Mouse (Mus musculus) intestine, embryonic 16.5 days (tissue): ENCODE data around the gene Ptafr. TPM values are rescaled to one million over a fixed set of nuclear protein-coding genes. Genes with fewer than 3 reads are reported as not detected.

Source experiments
- ATAC-seq: fragments of 200-750 bp; cut with Nextera tagmentation; 2 replicates; pipeline ENCODE4 v1.8.0; 2017; ENCODE audit warnings: moderate TSS enrichment, moderate library complexity
- H3K27ac ChIP-seq: fragments of 300-500 bp; sonication (generic); 2 replicates; pipeline ENCODE4 v1.5.1; 2014; ENCODE audit warnings: mild to moderate bottlenecking, low read length
- H3K27me3 ChIP-seq: fragments of 300-500 bp; sonication (generic); replicated peaks from 2 replicates; pipeline ENCODE4 v1.6.1; 2014; ENCODE audit warnings: low read length, control low read depth, mixed read lengths; ENCODE audit not compliant: control insufficient read depth, insufficient read depth
- H3K36me3 ChIP-seq: fragments of 300-500 bp; sonication (generic); 2 replicates; pipeline ENCODE4 v1.6.1; 2014; ENCODE audit warnings: low read length, control low read depth; ENCODE audit not compliant: control insufficient read depth, insufficient read depth
- H3K4me1 ChIP-seq: fragments of 300-500 bp; sonication (generic); 2 replicates; pipeline ENCODE4 v1.6.1; 2014; ENCODE audit warnings: low read length, control low read depth, mixed read lengths; ENCODE audit not compliant: control insufficient read depth, insufficient read depth
- H3K4me2 ChIP-seq: fragments of 300-500 bp; sonication (generic); 2 replicates; pipeline ENCODE4 v1.6.1; 2014; ENCODE audit warnings: low read depth, low read length, control low read depth
- H3K4me3 ChIP-seq: fragments of 300-500 bp; sonication (generic); 2 replicates; pipeline ENCODE4 v1.5.1; 2014; ENCODE audit warnings: mild to moderate bottlenecking, low read length
- H3K9ac ChIP-seq: fragments of 300-500 bp; sonication (generic); 2 replicates; pipeline ENCODE4 v1.6.1; 2014; ENCODE audit warnings: low read depth, low read length
- H3K9me3 ChIP-seq: fragments of 300-500 bp; sonication (generic); 2 replicates; pipeline ENCODE4 v1.6.1; 2016; ENCODE audit warnings: low read length, control low read depth; ENCODE audit not compliant: control insufficient read depth
- WGBS: fragments of 180-500 bp; shearing (Covaris S2); extraction: QIAGEN DNeasy Blood & Tissue Kit; methylation state at CpG from one replicate; pipeline ENCODE4 v1.1.7; 2014; 5-methylcytosine and 5-hydroxymethylcytosine counted together
- polyA plus RNA-seq: library from polyadenylated mRNA; unstranded; fragments of >200 nt; fragmentation: Nextera tagmentation; extraction: Ambion mirVana; gene quantifications from 2 replicates; pipeline ENCODE4 v1.2.1, GENCODE M21; 2015

The Ptafr gene
- polyA plus RNA-seq, 1 experiment from 2014 or later: 1.5 TPM

DNA sequence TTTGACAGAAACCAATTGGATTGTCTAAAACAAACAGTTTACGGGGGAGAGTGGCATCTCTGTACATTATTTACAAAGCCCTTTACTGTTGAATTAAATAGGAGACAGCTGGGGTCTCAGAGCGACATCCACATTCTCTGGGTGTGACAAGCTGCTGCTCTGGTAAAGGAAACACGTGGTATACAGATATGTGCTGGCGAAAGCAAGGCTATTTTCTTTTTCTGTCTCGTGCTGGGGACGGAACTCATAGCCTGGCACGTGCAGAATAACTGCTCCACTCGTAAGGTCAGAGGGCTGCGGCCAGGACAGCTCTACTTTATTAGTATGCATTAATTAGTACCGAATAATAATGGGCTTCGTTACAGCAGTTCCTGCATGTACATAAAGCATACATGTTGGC, 9.5 kb downstream of the Ptafr start:
- H3K9me3 ChIP-seq: no peaks in the 10 kb centered on the region
- no peaks in the 10 kb centered on the region for H3K27me3 ChIP-seq
- no peak overlapping the region for H3K27ac ChIP-seq
- no peak overlapping the region for H3K4me3 ChIP-seq
- 39% methylated on average over 11 of the region's 11 CpGs for WGBS
- no peaks in the 10 kb centered on the region for H3K36me3 ChIP-seq
- H3K9ac ChIP-seq: no peak overlapping the region
- peaks cover 3% of the 10 kb centered on the region; the same call in 1 of the 2 replicates for H3K4me1 ChIP-seq
- peak; percentile 33; the same call in 1 of the 2 replicates for ATAC-seq
- 0 out of 2 replicates have a peak overlapping the region, but pooled peaks have one; percentile 0 for H3K4me2 ChIP-seq

DNA sequence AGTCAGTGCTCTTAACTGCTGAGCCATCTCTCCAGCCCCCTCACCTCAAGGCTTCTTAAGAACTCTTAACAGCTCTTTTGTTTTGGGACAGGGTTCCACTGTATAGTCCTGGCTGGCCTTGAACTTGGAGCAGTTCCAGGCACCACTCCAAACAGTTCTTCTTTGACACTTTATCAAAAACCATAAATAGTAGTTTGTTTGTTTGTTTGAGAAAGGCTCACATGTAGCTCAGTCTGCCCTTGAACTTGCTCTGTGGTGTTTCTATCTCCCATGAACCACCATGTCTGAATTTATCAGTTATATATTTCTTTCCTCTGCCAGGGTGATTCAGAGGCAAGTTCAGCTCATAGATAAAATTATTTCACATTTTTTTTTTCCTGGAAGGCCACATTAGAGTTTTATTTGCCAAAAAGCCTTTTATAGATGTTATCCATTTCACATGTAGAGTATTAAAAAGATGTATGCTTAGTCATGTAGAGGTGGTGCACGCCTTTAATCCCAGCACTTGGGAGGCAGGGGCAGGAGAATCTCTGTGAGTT, 11.0 kb downstream of the Ptafr start:
- 89% methylated on average over 1 of the region's 1 CpGs for WGBS
- no peak overlapping the region for H3K27ac ChIP-seq
- ATAC-seq: no peak
- no peak overlapping the region for H3K9ac ChIP-seq
- H3K4me2 ChIP-seq: no peak overlapping the region
- H3K4me3 ChIP-seq: no peak overlapping the region
- peaks cover 3% of the 10 kb centered on the region; the same call in 1 of the 2 replicates for H3K4me1 ChIP-seq
- H3K36me3 ChIP-seq: no peaks in the 10 kb centered on the region
- H3K9me3 ChIP-seq: no peaks in the 10 kb centered on the region
- no peaks in the 10 kb centered on the region for H3K27me3 ChIP-seq

DNA sequence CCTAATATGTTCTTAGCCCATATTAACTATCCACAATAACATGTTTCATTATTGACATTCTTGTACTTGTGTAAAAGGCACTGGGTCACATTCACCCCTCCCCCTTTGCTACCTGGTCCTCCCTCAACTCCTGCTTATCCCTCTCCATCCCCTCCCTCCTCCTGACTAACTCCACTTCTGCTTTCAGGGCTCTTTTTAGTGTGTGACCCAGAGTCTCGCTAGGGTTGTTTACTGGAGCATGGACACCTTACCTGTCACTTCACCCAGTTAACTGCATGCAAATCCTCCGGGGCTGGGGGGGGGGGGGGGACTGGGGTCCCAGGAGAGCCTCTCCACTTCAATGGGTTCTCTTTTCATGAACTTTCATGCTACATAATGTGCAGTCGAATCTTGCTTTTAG, 19.9 kb downstream of the Ptafr start:
- H3K27ac ChIP-seq: no peak overlapping the region
- H3K4me1 ChIP-seq: no peaks in the 10 kb centered on the region
- no peak overlapping the region for H3K4me3 ChIP-seq
- no peaks in the 10 kb centered on the region for H3K36me3 ChIP-seq
- no peak overlapping the region for H3K9ac ChIP-seq
- 66% methylated on average over 3 of the region's 3 CpGs for WGBS
- no peaks in the 10 kb centered on the region for H3K9me3 ChIP-seq
- H3K4me2 ChIP-seq: no peak overlapping the region
- H3K27me3 ChIP-seq: no peaks in the 10 kb centered on the region
- no peak for ATAC-seq

DNA sequence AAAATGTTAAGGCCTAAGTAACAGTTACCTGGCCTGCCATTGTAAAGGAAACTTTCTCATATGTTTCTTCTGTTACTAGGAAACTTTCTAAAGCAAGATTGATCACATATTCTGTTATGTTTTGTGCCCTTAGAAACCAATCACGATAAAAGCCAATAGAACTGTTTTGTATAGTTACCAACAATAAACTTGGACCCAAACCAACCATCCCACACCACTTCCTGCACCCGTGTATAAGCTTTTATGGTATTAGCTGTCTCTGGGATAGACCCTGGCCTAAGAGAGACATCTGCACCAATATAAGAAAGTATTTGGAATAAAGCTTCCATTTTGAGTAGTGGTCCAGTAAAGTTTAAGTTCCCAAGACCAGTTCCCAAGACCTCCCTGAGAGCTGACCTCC, 21.1 kb downstream of the Ptafr start:
- no peak overlapping the region for H3K4me3 ChIP-seq
- no peak for ATAC-seq
- H3K36me3 ChIP-seq: no peaks in the 10 kb centered on the region
- H3K9ac ChIP-seq: no peak overlapping the region
- H3K27me3 ChIP-seq: no peaks in the 10 kb centered on the region
- WGBS: 74% methylated on average over 2 of the region's 2 CpGs
- no peaks in the 10 kb centered on the region for H3K9me3 ChIP-seq
- H3K4me1 ChIP-seq: no peaks in the 10 kb centered on the region
- H3K27ac ChIP-seq: no peak overlapping the region
- H3K4me2 ChIP-seq: no peak overlapping the region

DNA sequence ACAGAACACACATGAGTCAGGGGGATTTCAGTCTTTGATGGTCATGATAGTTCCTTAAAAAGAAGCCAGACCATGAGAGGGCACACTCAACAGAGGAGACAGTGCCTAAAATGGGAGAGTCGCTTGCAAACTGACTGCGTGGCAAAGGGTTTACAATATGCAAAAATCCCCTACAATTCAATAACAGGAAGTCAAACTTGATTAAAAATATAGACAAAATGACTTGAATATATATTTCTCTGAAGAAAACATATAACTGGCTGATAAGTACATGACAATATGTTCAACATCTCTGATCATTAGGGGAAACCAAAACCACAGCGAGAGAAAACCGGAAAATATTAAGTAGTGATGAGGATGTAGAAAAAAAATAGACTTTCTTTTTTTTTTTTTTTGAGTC, 22.4 kb downstream of the Ptafr start:
- 95% methylated on average over 4 of the region's 4 CpGs for WGBS
- H3K27me3 ChIP-seq: no peaks in the 10 kb centered on the region
- H3K9ac ChIP-seq: no peak overlapping the region
- no peak overlapping the region for H3K27ac ChIP-seq
- ATAC-seq: no peak
- H3K9me3 ChIP-seq: no peaks in the 10 kb centered on the region
- no peak overlapping the region for H3K4me2 ChIP-seq
- no peaks in the 10 kb centered on the region for H3K4me1 ChIP-seq
- no peak overlapping the region for H3K4me3 ChIP-seq
- H3K36me3 ChIP-seq: no peaks in the 10 kb centered on the region

DNA sequence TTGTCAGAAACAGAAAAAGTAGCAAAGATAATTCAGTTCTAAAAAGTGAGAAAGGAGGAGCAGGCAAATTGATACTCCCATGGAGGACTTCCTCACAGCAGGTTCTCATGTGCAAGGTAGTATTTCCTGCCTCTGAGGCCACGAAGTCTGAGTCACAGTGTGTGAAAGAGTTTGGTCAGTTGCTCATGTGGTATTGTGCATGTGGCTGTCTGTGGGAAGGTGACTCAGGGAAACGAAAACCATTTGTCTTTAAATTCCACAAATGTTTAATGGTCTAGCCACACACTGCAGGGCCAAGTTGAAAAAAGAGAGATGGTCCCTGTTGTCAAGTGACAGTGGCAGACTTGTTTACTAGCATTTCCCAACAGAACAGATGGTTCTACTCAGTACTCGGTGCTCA, 24.6 kb downstream of the Ptafr start:
- WGBS: 67% methylated on average over 3 of the region's 3 CpGs
- Histone ChIP-seq H3K4me1 (no peaks in the 10 kb centered on the region), H3K9me3 (no peaks in the 10 kb centered on the region), H3K27ac (no peak overlapping the region), H3K4me2 (no peak overlapping the region), H3K4me3 (no peak overlapping the region), H3K36me3 (no peaks in the 10 kb centered on the region), H3K9ac (no peak overlapping the region), H3K27me3 (no peaks in the 10 kb centered on the region)
- no peak for ATAC-seq

DNA sequence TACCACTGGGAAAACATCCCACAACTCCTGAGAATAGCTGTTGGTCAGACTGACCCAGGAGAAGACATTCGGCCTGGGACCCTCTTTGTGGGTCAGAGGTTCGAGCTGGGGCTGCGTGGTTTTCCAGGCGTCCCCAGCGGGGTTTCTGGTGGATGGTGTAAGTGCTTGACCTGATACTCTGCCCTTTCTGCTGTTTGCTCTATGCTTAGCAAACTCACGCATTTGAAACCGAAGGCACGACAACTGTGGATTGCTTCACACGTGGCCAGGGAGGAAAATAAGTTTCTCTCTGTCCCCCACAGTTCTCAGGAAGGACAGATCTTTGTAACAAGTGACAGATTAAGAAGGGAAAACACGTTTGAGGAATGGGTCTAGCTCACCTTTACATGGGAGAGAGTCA, 26.8 kb downstream of the Ptafr start:
- H3K27me3 ChIP-seq: no peaks in the 10 kb centered on the region
- H3K9ac ChIP-seq: no peak overlapping the region
- H3K27ac ChIP-seq: no peak overlapping the region
- no peaks in the 10 kb centered on the region for H3K4me1 ChIP-seq
- no peak overlapping the region for H3K4me2 ChIP-seq
- H3K4me3 ChIP-seq: no peak overlapping the region
- H3K9me3 ChIP-seq: no peaks in the 10 kb centered on the region
- no peak for ATAC-seq
- 79% methylated on average over 10 of the region's 10 CpGs for WGBS
- no peaks in the 10 kb centered on the region for H3K36me3 ChIP-seq

DNA sequence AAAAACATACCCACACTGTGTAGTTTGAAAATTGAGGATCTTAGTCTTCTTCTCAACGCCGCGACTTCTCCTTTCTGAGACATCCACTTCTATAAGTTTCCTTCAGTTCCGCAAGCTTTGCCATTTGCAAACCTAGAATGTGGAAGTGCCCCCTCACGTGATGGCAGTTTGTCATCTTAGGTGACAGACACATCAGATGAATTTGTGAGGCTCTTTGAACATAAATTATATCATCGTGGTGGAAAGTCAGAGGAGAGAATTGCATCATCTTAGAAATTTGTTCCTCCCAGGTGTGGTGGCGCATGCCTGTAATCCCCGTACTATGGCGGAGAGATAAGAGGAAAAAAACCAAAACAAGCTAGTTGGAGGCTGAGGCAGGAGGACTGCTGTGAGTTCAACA, 29.1 kb downstream of the Ptafr start:
- H3K36me3 ChIP-seq: no peaks in the 10 kb centered on the region
- H3K4me1 ChIP-seq: no peaks in the 10 kb centered on the region
- WGBS: 87% methylated on average over 9 of the region's 9 CpGs
- no peak for ATAC-seq
- H3K4me3 ChIP-seq: no peak overlapping the region
- no peaks in the 10 kb centered on the region for H3K9me3 ChIP-seq
- H3K27ac ChIP-seq: no peak overlapping the region
- no peak overlapping the region for H3K9ac ChIP-seq
- H3K4me2 ChIP-seq: no peak overlapping the region
- H3K27me3 ChIP-seq: no peaks in the 10 kb centered on the region

DNA sequence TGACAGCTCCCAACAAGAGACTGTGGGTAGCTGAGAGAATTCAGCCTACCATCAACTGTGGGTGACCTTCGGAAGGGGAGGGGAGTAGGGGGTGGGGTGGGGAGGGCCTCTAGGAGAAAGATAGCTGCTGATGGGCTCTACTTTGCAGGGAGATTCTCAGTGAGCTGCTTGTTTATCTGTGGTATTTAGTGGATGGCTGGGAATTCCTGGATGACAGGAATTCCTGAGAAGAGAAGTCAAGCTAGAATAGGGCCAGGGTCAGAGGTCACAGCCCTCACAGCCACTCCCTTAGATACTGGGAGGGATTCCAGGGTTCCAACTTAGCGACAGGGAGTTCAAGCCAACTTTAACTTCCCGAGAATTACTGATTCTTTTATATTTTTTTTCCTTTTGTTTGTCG, 30.3 kb downstream of the Ptafr start:
- Histone ChIP-seq H3K27ac (no peak overlapping the region), H3K4me1 (no peaks in the 10 kb centered on the region), H3K36me3 (no peaks in the 10 kb centered on the region), H3K9me3 (no peaks in the 10 kb centered on the region), H3K4me2 (no peak overlapping the region), H3K27me3 (no peaks in the 10 kb centered on the region), H3K9ac (no peak overlapping the region), H3K4me3 (no peak overlapping the region)
- 26% methylated on average over 4 of the region's 4 CpGs for WGBS
- ATAC-seq: no peak

DNA sequence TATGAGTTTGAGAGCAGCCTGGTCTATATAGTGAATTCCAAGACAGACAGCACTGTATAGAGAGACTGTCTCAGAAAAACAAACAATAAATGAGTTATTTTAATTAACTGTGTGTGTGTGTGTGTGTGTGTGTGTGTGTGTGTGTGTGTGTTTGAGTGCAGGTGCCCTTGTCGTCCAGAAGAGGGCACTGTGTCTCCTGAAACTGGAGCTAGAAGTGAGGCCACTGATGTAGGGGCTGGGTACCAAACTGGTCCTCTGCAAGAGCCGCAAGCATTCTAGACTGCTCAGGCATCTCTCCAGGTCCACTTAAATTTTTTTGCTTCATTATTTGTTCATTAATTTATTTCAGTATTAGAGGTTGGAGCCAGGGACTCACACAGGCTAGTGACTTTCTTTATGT, 35.0 kb downstream of the Ptafr start:
- H3K36me3 ChIP-seq: no peaks in the 10 kb centered on the region
- H3K27me3 ChIP-seq: no peaks in the 10 kb centered on the region
- no peaks in the 10 kb centered on the region for H3K9me3 ChIP-seq
- no peaks in the 10 kb centered on the region for H3K4me1 ChIP-seq
- ATAC-seq: no peak
- no peak overlapping the region for H3K27ac ChIP-seq
- 94% methylated on average over 2 of the region's 2 CpGs for WGBS
- no peak overlapping the region for H3K4me3 ChIP-seq
- no peak overlapping the region for H3K9ac ChIP-seq
- H3K4me2 ChIP-seq: no peak overlapping the region
